Mouse (Mus musculus) c-Kit-negative CD71-positive TER-119-positive erythroid progenitor cells, embryonic 14.5 days (primary cell): ENCODE measurements around the gene H2-Eb2.

Source experiments
- DNase-seq: peaks from one replicate; pipeline ENCODE4 v3.0.0-alpha.2; 2013; ENCODE audit warnings: low read depth, low spot score

H2-Eb2 gene

DNA sequence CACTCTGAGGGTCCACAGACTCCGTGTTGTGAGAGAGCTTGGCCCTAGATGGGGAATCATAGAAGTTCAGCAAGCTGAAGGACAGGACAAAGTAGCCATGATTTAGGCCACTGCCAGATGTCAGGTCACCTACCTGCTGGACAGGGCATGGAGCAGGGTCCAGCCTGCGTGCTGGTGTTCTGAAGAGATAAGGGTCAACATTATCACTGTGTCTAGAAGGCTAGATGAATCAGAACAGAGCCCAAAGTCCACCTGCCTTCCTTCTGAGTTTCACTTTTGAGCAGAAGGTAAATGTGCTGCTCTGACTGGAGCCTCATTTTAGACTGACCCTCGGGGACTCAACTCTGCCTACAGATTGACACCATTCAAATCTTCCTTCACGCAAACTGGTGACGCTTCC lies 29.1 kb downstream of the H2-Eb2 start, which contains the start of gene Btnl2:
Gene Btnl2 (plus strand): TSS at position 284 of the 400 bp plus-strand sequence.
- DNase-seq, result no peak

DNA sequence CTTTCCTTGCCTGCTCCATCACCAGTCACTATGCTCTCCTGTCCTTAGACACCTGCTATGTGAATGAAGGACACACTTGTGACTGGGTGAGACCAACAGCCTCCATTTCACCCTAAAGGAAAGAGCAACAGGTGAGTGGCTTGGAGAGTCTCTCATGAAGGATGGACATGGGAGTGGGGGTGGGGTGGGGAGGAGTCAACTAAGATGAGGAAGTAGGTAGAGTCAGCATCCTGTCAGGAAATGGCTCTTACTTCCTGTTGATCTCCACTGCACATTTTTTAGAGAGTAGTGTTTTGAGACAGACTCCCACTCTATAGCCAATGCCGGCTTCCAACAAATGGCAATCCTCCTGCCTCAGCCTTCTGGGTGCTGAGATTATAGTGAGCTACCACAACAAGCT lies 29.5 kb downstream of the H2-Eb2 start:
- no peak for DNase-seq

DNA sequence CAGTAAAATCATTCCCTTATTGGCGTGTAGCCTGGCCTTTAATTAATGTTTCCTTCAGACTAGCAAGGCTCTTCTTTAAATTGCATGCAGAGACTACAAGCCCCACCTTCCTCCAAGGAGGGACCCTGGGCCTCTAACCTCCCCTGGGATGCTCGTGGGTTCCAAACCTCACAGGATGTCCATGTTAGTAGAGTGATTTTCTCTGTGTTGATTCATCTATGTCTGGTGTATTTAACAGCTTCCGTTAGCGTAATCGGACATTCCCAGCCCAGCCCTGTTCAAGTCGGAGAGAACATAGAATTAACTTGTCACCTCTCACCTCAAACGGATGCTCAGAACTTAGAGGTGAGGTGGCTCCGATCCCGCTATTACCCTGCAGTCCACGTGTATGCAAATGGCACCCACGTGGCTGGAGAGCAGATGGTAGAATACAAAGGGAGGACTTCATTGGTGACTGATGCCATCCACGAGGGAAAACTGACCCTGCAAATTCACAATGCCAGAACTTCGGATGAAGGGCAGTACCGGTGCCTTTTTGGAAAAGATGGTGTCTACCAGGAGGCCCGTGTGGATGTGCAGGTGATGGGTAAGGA lies 37.6 kb downstream of the H2-Eb2 start:
- no peak for DNase-seq

DNA sequence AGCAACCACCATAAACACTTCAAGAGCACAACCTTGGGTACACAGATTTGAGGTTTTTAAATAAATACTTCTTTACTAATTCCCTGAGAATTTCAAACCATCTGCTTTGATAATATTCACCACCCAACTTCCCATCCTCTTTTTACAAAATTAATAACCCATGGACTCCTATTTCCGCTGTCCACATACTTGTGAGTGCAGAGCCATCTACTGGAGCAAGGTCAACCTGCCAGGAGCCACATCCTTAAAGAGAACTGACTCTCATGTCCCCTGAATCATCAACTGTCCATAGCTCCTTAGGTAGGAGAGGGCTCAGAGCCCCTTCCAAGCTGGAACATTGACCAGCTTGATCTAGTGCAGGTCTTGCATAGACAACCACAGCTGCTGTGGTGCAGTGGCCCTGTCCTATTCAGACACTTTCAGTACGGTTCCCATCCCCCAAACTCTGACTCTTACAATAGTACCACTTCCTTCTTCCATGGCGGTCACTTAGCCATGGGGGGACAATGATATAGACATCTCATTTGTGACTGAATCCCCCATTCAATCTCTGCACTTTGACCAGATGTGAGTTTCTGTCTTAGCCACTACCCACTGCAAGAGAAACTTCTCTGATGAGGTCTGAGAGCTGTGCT lies 38.3 kb downstream of the H2-Eb2 start:
- no peak for DNase-seq

DNA sequence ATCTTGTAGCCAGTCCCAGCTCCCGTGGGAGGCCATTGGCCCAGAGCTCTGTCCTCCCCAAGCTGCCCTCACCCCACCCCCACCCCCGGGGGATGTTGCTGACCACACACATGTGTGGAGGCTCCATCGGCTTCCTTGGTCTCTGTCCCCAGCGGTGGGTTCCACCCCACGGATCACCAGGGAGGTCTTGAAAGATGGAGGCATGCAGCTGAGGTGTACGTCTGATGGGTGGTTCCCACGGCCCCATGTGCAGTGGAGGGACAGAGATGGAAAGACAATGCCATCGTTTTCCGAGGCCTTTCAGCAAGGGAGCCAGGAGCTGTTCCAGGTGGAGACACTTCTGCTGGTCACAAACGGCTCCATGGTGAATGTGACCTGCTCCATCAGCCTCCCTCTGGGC lies 39.6 kb downstream of the H2-Eb2 start:
- DNase-seq, result no peak

DNA sequence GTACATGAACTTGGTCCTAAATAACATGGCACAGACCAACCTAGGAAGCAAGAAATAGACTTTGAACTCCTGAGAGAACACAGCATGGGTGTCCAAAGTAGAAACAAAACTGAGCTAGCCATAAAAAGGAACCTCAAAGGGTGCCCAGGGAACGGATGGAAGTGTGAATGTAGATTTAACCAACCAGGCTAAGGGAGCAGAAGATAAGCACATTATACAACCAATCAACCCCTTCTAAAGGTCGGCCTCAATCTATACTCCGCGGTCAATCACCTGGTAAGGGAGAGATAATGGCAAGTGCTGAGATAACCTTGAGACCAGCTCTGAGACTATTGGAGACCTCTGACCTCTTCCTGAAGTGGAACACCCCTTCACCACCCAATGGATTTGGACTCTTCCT lies 45.1 kb downstream of the H2-Eb2 start:
- no peak for DNase-seq

DNA sequence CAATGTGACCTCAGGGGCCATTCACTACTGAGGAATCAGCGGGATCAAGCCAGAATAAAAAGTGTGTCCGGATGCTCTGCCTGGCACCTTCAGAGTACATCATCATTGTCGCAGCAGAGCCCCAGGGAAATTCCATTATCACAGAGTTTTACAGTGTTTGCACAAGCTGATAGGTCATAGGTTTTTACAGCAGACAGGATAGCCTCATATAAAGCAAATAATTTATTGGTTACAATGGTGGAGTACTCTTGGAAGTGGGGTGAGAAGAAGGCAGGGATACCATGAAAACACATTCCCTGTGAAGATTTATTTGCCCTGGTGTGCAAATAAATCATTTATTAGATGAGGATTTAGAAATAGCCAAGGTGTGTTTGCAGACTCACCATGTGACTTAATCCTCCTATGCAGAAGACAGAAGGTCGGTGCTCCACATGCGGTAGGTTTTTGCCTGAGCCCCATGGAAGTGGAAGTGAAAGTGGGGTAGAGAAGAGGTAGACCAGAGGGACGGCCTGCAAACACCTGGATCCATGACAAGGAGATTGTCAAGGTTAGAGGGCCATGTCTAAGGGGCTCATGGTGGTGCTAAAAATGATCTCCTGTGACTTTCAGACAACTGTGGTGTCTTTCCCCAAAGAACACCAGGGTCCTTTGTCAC lies 47.7 kb downstream of the H2-Eb2 start:
- DNase-seq, result no peak

DNA sequence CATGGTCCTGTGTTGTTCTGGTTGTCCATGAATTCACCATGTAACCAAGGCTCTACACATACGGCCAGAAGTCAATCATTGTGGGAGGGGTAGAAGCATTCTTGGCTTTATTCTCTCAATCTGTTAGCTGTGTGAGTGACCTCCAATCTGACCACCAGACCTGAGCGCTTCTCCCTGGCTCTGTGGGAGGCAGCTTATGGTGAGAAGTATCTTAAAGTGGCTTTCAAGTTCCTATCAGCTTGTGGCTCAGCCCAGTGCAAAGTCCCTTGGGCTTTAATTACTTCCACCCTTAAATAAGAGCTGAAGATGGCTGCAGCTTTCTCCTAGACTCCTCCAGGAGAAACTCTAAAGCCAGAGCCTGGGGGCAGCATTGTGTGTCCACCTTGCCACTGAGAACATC lies 51.4 kb downstream of the H2-Eb2 start, which contains the start of gene Btnl1:
Gene Btnl1 (plus strand): TSS at position 286 of the 400 bp plus-strand sequence.
- DNase-seq, result no peak

DNA sequence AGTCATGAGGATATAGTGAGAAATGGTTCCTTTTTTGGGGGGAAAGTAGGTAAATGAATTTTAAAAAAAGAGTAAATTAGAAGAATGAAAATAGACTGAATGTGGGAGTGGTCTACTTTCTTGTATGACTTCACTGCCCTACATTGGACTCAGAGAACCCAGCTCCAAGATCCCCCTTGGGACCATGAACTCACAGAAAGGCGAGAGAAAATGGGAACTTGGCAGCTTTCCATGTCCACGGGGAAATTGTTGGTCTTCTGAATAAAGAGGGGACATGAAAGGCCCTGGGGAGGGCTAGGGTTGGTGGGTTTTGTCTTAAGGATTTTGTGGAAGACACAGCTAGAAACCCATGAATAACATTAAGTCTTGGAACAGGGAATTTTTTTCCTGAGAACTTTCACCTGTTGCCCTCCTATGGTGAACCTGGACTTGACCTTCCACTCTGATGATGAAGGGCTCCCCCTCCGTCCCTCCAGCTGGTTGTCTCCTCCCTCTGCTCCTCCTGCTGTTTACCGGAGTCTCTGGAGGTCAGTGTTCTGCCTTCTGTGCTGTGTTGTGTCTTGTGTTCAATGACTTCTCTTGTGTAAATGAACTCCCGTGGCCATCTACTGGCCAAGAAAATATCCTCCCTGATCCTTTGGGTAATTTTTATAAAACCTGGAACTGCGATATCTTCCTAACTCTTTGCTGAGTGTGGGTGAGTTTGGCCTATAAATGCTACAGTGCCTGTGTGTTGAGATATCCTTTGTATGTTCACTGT lies 52.2 kb downstream of the H2-Eb2 start:
- DNase-seq, result no peak

DNA sequence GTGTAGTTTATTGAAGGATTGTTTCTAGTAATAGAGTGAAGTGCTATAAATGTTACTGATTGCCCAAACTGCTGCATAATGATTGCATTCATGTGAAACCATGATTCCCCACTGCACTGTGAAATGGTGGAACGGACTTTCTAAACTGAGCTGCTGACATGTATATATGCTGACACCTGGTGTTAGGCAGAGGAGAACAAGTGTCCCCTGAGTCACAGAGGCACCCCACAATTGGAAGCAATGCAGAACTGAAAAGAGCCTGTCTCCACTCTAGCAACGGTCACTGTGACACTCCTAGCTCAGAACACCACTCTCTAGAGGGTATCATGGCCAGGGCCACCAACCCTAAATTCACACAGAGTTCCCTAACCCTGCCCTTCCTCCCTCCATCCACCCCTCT lies 53.3 kb downstream of the H2-Eb2 start:
- no peak for DNase-seq

DNA sequence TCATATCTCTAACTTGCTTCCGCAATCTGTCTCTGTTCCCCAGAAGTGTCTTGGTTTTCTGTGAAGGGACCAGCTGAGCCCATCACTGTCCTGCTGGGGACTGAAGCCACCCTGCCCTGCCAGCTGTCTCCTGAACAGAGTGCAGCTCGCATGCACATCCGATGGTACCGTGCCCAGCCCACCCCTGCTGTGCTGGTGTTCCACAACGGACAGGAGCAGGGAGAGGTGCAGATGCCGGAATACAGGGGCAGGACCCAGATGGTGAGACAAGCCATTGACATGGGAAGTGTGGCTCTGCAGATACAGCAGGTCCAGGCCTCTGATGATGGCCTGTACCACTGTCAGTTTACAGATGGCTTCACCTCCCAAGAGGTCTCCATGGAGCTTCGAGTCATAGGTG lies 54.0 kb downstream of the H2-Eb2 start:
- no peak for DNase-seq

DNA sequence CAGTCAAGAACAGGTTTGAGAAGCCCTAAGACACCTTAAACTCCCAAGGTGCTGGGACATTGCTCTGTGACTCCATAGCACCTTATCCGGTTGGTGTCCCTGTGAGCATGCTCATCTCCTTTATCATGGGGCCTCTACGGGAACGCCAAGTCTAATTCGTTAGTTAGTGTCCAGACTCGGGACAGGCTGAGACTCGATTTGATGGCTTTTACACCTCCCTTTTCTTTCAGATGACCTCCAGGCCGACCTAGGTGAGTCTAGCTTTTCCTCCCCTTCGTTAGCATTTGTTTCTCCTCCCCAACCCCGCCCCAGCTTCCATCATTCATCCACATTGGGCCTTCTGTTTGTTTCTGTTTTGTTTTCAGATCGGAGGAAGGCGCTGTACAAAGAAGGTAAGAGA lies 56.4 kb downstream of the H2-Eb2 start:
- no peak for DNase-seq

DNA sequence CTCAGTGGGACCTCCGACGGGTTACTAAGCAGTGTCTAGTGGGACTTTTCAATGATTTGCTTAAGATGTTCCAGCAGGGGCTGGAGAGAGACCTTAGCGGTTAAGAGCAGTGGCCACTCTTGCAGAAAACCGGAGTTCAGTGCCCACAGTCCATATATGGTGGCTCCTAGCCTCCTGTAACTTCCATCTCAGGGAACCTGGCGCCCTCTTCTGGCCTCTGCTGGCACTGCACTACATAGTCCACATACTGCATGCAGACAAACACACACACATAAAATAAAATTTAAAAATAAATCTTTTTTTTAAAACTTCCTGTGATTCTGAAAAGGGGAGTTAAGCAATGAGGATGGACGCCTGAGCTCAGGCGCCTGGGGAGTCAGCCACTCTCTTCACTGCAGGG lies 57.7 kb downstream of the H2-Eb2 start:
- no peak for DNase-seq

DNA sequence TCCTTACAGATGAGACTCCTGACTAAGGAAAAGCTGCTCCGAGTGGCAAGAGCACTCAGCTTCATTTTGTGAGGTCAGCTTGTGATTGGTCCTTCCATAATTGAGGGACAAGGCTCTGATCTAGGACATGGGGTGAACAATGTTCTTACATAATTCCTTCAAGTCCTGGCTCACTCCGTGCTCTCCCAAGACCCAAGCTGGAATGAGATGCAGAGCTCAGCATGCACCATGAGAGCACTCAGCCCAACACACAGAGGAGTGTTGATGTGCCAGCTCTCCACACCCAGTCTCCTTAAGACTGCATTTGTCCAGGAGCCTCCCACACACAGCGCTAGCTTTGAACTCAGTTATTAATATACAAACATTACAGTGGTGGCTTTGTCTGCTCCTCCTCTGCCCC lies 59.2 kb downstream of the H2-Eb2 start:
- DNase-seq, result no peak

DNA sequence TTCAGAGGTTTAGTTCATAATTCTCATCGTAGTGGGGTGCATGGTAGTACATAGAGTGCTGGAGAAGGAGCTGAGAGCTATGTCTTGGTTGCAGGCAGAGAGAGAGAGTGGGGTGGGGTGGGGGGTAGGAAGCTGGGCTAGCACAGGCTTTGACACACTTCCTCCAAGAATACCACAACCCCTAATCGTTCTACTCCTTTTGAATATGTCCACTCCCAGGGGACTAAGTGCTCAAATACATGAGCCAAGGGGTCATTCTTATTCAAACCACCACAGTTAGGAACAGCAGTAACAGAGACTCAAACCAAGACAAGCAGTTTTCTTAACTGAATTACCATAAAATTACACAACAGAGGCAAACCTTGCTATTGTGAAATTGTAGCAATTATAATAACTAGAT lies 61.2 kb downstream of the H2-Eb2 start:
- DNase-seq, result no peak

DNA sequence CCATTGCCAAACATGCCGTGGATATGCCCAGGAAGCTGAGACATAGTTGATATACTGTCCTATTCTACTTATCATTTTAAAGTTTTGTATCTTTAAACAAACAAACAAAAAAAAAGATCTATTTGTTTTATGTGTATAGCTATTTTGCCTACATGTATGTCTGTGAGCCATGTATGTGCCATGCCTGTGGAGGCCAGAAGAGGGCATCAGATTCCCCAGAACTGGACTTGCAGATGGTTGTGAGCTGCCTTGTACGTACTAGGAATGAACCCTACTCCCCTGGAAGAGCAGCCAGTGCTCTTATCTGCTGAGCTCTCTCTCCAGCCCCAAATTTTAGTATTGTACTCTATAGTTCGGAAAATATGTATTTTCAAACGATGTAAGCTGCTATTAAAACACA lies 63.0 kb downstream of the H2-Eb2 start:
- DNase-seq, result no peak
